Mouse (Mus musculus): Measurements from ENCODE around the gene Adra2a. TPM values are rescaled to one million over a fixed set of nuclear protein-coding genes. Genes with fewer than 3 reads are reported as not detected.

Adra2a gene
- polyA plus RNA-seq (2011; ENCODE audit: insufficient read depth, insufficient read length, low replicate concordance, missing spikeins) = 0.81 and 0.82 TPM in 2 replicates

DNA sequence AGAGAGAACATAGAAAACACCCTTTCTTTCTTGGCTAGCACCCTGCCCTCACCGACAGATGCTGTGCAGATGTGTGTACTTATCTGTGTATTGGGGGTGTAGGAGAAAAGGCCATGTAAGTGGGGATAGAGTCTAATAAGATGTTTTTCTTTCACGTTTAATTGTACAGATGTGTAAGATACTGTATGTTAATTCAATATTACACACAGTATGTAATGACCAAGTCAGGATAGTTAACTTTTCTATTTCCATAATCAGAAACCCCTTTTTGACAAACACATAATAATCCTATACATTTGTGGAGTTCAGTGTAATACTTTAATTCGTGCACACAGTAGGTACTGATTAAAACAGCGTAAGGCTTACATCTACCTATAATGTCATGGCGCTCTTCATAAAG, at the start of gene Adra2a:
Gene Adra2a (plus strand): TSS at position 301 of the 400 bp plus-strand sequence.
- no peak within 1 kb of the TSS for H3K4me3 ChIP-seq (replicated peaks; ENCODE audit: control insufficient read depth, low read depth, low read length)
- TF ChIP-seq CTCF (IDR thresholded peaks at IDR 0.05; ENCODE audit: control insufficient read depth, insufficient read depth, low read length) = no peak
- TF ChIP-seq POLR2A (IDR thresholded peaks at IDR 0.05; ENCODE audit: borderline replicate concordance, control insufficient read depth, low read depth, low read length) = no peak
- 68% methylated on average over 5 of the region's 5 CpGs for WGBS
- no peaks in the 10 kb centered on the region; the same call in none of the 2 replicates for H3K4me1 ChIP-seq (ENCODE audit: control insufficient read depth, insufficient read depth, low read length)
- H3K27ac ChIP-seq (ENCODE audit: control insufficient read depth, insufficient read depth, low read depth, low read length, poor library complexity) = no peak within 1 kb of the TSS

DNA sequence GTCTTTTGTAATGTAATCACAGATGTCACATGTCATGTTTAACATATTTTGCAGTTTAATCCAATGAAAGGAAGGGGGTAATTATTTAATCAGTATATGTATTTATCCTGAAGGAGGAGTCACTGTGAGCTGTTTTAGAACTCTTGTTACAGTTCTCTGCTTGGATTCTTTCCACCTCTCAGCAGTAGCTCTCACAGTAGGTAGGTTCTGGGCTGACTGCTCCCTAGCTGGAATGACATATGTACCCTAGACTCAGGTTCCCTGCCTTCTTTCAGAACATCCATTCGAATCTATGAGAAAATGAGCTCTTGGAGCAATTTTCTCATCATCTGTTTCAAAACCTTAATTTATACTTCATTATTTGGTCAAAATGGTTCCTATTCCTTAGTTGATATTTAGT, 49.7 kb upstream of the Adra2a start:
- Histone ChIP-seq H3K4me3 (replicated peaks; ENCODE audit: control insufficient read depth, low read depth, low read length) (no peak overlapping the region), H3K27ac (ENCODE audit: control insufficient read depth, insufficient read depth, low read depth, low read length, poor library complexity) (no peak overlapping the region), H3K4me1 (ENCODE audit: control insufficient read depth, insufficient read depth, low read length) (no peaks in the 10 kb centered on the region)
- TF ChIP-seq POLR2A (IDR thresholded peaks at IDR 0.05; ENCODE audit: borderline replicate concordance, control insufficient read depth, low read depth, low read length) = no peak
- no peak for TF ChIP-seq CTCF (IDR thresholded peaks at IDR 0.05; ENCODE audit: control insufficient read depth, insufficient read depth, low read length)
- 87% methylated on average over 1 of the region's 1 CpGs for WGBS

DNA sequence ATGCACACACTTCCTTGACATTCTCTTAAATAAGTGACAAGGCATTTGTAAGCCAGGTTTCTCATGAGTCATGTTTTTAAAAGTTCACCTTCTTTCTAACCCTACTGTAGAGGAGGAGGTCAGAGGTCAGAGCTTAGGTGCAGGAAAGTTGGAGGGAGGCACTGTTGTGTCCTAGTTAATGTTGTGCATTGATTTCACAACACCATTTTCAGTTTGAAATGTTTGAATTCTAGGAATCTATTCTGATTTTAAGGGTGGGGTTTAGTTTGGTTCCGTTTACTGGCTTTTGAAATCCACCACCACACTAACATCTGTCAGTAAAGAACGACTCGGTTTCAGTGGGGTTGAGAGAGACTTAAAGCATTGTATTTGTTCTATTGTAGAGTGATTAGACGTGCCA, 33.0 kb upstream of the Adra2a start:
- peaks cover 2% of the 10 kb centered on the region; the same call in 1 of the 2 replicates for H3K4me1 ChIP-seq (ENCODE audit: control insufficient read depth, insufficient read depth, low read length)
- H3K4me3 ChIP-seq (replicated peaks; ENCODE audit: control insufficient read depth, low read depth, low read length) = no peak overlapping the region
- 41% methylated on average over 4 of the region's 4 CpGs for WGBS
- TF ChIP-seq CTCF (IDR thresholded peaks at IDR 0.05; ENCODE audit: control insufficient read depth, insufficient read depth, low read length) = no peak
- no peak for TF ChIP-seq POLR2A (IDR thresholded peaks at IDR 0.05; ENCODE audit: borderline replicate concordance, control insufficient read depth, low read depth, low read length)
- H3K27ac ChIP-seq (ENCODE audit: control insufficient read depth, insufficient read depth, low read depth, low read length, poor library complexity) = no peak overlapping the region

DNA sequence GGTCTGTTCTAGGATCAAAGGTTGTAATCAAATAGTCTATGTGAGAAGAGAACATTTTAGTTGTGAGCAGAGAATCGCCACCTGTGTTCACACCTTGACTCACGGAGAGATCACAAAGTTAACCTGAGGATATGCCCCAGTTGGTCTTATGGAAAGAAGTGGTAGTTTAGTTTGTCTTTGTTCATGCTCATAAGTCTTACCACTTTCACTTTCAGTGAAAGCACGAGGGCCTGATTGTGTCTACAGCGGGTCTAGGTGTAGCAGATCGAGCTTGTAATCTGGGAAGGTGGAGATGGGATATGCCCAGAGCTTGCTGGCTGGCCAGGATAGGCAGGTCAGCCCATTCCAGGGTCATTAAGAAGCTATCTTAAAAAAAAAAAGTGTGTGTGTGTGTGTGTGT, 29.0 kb upstream of the Adra2a start:
- WGBS = 73% methylated on average over 5 of the region's 5 CpGs
- TF ChIP-seq CTCF (IDR thresholded peaks at IDR 0.05; ENCODE audit: control insufficient read depth, insufficient read depth, low read length) (no peak), POLR2A (IDR thresholded peaks at IDR 0.05; ENCODE audit: borderline replicate concordance, control insufficient read depth, low read depth, low read length) (no peak)

DNA sequence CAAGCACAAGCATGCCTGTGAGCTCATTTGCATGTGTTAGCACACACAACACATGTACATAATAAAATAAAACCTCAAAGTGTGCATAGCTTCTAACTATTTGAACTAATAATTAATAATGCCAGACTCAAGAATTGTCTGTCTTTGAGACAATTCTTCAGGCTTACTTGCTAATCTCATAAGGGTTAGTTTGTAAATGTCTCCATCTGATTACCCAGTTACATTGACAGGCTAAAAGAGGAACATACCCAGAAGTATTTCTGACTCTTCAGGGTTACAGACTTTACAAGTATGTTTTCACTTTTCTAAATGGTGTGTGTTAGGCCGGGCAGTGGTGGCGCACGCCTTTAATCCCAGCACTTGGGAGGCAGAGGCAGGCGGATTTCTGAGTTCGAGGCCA, 28.4 kb upstream of the Adra2a start:
- H3K4me3 ChIP-seq (replicated peaks; ENCODE audit: control insufficient read depth, low read depth, low read length) = no peak overlapping the region
- WGBS = 74% methylated on average over 5 of the region's 5 CpGs
- no peak for TF ChIP-seq POLR2A (IDR thresholded peaks at IDR 0.05; ENCODE audit: borderline replicate concordance, control insufficient read depth, low read depth, low read length)
- TF ChIP-seq CTCF (IDR thresholded peaks at IDR 0.05; ENCODE audit: control insufficient read depth, insufficient read depth, low read length) = no peak
- H3K27ac ChIP-seq (ENCODE audit: control insufficient read depth, insufficient read depth, low read depth, low read length, poor library complexity) = no peak overlapping the region
- H3K4me1 ChIP-seq (ENCODE audit: control insufficient read depth, insufficient read depth, low read length) = peaks cover 2% of the 10 kb centered on the region; the same call in 1 of the 2 replicates

More for the DNA sequence above, 29.0 kb upstream of the Adra2a start:
- H3K4me3 ChIP-seq (replicated peaks; ENCODE audit: control insufficient read depth, low read depth, low read length) = no peak overlapping the region
- peaks cover 2% of the 10 kb centered on the region; the same call in 1 of the 2 replicates for H3K4me1 ChIP-seq (ENCODE audit: control insufficient read depth, insufficient read depth, low read length)
- H3K27ac ChIP-seq (ENCODE audit: control insufficient read depth, insufficient read depth, low read depth, low read length, poor library complexity) = no peak overlapping the region

DNA sequence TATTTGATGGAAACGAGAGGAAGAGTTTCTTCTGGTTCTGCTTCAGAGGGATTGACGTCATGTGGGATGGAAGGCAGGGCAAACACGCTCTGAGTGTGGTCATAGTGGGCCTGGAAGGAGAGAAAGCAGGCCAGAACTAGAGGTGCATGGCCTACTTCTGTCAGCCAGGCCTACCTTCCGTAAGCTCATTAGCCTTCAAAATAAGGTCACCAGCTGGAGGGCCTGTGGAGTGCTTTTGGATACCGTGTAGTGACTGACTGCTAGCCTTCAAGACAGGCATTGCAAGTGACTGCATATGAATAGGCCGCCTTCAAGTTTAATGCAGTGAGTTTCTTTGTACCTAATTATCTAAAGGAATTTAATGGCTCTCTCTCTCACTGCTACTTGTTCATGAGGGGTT, 8.9 kb upstream of the Adra2a start:
- Histone ChIP-seq H3K4me3 (replicated peaks; ENCODE audit: control insufficient read depth, low read depth, low read length) (no peak overlapping the region), H3K4me1 (ENCODE audit: control insufficient read depth, insufficient read depth, low read length) (no peaks in the 10 kb centered on the region), H3K27ac (ENCODE audit: control insufficient read depth, insufficient read depth, low read depth, low read length, poor library complexity) (no peak overlapping the region)
- no peak for TF ChIP-seq POLR2A (IDR thresholded peaks at IDR 0.05; ENCODE audit: borderline replicate concordance, control insufficient read depth, low read depth, low read length)
- no peak for TF ChIP-seq CTCF (IDR thresholded peaks at IDR 0.05; ENCODE audit: control insufficient read depth, insufficient read depth, low read length)
- WGBS = 88% methylated on average over 6 of the region's 6 CpGs

DNA sequence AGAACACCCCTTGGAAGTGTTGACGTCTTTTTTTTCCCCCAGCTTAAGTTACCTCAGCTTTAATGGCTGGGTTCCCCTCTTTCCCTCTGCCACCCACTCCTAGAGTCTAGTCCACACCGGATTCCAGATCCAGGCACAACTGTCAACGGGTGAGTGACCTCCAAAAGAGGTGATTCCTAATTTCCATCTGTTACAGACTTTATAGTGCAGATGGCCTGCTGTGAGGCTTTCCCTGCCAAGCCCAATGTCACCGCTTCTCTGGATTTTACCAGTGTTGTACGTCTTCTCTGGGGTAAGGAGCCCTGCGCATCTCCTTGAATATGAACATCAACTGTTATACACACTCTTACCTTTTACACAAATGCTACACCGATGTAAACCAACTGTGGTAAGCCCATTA, 4.5 kb upstream of the Adra2a start:
- 85% methylated on average over 7 of the region's 7 CpGs for WGBS
- no peak for TF ChIP-seq POLR2A (IDR thresholded peaks at IDR 0.05; ENCODE audit: borderline replicate concordance, control insufficient read depth, low read depth, low read length)
- TF ChIP-seq CTCF (IDR thresholded peaks at IDR 0.05; ENCODE audit: control insufficient read depth, insufficient read depth, low read length) = no peak
- Histone ChIP-seq H3K27ac (ENCODE audit: control insufficient read depth, insufficient read depth, low read depth, low read length, poor library complexity) (no peak overlapping the region), H3K4me1 (ENCODE audit: control insufficient read depth, insufficient read depth, low read length) (no peaks in the 10 kb centered on the region), H3K4me3 (replicated peaks; ENCODE audit: control insufficient read depth, low read depth, low read length) (no peak overlapping the region)

DNA sequence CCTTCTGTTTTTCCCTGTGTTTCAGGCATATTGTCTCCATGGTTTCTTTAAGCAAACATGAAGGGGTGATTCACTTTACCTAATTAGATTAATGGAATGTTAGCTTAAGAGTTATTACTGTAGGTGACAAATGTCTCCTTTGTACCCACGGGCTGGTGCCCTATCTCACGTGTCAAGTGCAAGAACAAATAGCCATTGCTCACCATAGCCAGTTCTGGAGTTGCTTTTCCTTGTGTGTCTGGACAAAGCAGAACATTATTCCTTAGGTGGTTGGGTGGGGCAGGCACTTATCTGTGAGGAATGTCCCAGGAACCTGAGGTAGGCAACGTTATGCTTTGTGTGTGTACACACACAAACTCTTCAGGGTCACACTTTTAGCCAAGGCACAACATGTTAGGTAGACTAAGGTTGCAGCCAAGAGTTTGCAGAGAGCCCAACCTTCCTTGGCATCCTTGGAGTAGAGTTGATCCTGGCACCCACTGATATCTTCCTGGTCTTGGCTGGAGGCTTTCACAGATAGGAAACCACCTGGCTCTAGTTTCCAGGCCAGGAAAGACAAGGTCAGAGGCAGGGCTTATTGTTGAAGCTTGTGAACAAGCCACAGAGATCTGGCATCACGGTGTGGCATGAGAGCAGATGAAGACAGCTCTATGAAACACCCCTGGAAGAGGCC, 3.5 kb upstream of the Adra2a start:
- no peak overlapping the region for H3K4me3 ChIP-seq (replicated peaks; ENCODE audit: control insufficient read depth, low read depth, low read length)
- 46% methylated on average over 4 of the region's 4 CpGs for WGBS
- no peak overlapping the region for H3K27ac ChIP-seq (ENCODE audit: control insufficient read depth, insufficient read depth, low read depth, low read length, poor library complexity)
- TF ChIP-seq CTCF (IDR thresholded peaks at IDR 0.05; ENCODE audit: control insufficient read depth, insufficient read depth, low read length) (no peak), POLR2A (IDR thresholded peaks at IDR 0.05; ENCODE audit: borderline replicate concordance, control insufficient read depth, low read depth, low read length) (no peak)
- H3K4me1 ChIP-seq (ENCODE audit: control insufficient read depth, insufficient read depth, low read length) = no peaks in the 10 kb centered on the region

All from bone marrow, adult 2 months (tissue).